Comparison of ENCODE assay signal across 23 mouse cellular contexts in genomic region chr13:6109018-6109657, GRCm38 (mm10).
A peak's percentile ranks its signal among the peaks of the same experiment; 100 is the strongest.
DNase-seq lines count a peak whose midpoint lies in the region; ATAC-seq and TF ChIP-seq lines count a peak whose summit lies in the region.
"Had no signal": no experiment of that assay in that cellular context is flagged by ENCODE, and none has a peak within 500 bp of the region (broad histone marks: within the 10 kb centered on the region; RNA-seq: fewer than 3 reads in every experiment).

No protein-coding gene starts in this region.

- intact Hi-C loops in left cerebral cortex, postnatal 10 days (cut with DNase I) = no loop called here

- no peak overlapping the region for H3K9ac ChIP-seq in lung, postnatal 0 days (replicated peaks; ENCODE audit: low read depth)
- H3K9ac ChIP-seq in intestine, postnatal 0 days (ENCODE audit: low read depth, low read length) = no peak overlapping the region
- H3K9ac ChIP-seq: forebrain, postnatal 0 days; hindbrain, embryonic 13.5 days; midbrain, embryonic 12.5 days had no signal

- peak; percentile 4 for DNase-seq in lung, postnatal 36 days
- no peak for DNase-seq in lung, postnatal 0 days (ENCODE audit: low spot score)
- no peak for DNase-seq in left cerebral cortex, postnatal 10 days (ENCODE audit: extremely low spot score in 1 of 2, low spot score in 2 of 2)
- no peak for DNase-seq in kidney, postnatal 10 days
- no peak for DNase-seq in spleen, postnatal 10 days (ENCODE audit: low spot score in 2 of 2)
- DNase-seq in layer of hippocampus, adult 2 months (ENCODE audit: low spot score in 2 of 2) = no peak
- DNase-seq: adrenal gland, postnatal 14 days; cerebellum, adult 9-10 months; forebrain, postnatal 0 days; gastrocnemius, postnatal 36 days; heart, postnatal 14 days; kidney, adult 9 months; kidney, postnatal 25 days; layer of hippocampus, adult 9-11 months; right cerebral cortex, postnatal 25 days; thymus, adult 18-20 months; thymus, postnatal 36 days had no signal

- H3K27ac ChIP-seq in lung, postnatal 0 days (ENCODE audit: low read length) = no peak overlapping the region
- peak overlapping the region; percentile 51; the same call in 1 of the 2 replicates for H3K27ac ChIP-seq in embryonic fibroblast, embryonic 13.5 days (ENCODE audit: insufficient read depth, low read length)
- no peak overlapping the region for H3K27ac ChIP-seq in intestine, postnatal 0 days (ENCODE audit: low read depth, low read length)
- H3K27ac ChIP-seq in layer of hippocampus, adult 2 months = no peak overlapping the region
- H3K27ac ChIP-seq: embryonic facial prominence, embryonic 10.5 days; forebrain, embryonic 10.5 days; hindbrain, embryonic 13.5 days; midbrain, embryonic 12.5 days had no signal

- TF ChIP-seq EP300 in lung, postnatal 0 days (IDR thresholded peaks at IDR 0.05) = no peak

- TF ChIP-seq CTCF in lung, postnatal 0 days (IDR thresholded peaks at IDR 0.05) = no peak
- TF ChIP-seq CTCF in embryonic fibroblast, embryonic 13.5 days (IDR thresholded peaks at IDR 0.05; ENCODE audit: borderline replicate concordance, insufficient read depth, low read length) = no peak
- no peak for TF ChIP-seq CTCF in intestine, postnatal 0 days (IDR thresholded peaks at IDR 0.05; ENCODE audit: low read depth)
- TF ChIP-seq CTCF in layer of hippocampus, adult 2 months (conservative IDR thresholded peaks at IDR 0.05) = no peak

- no peaks in the 10 kb centered on the region for H3K27me3 ChIP-seq in lung, postnatal 0 days (replicated peaks; ENCODE audit: insufficient read depth, low read length)
- no peaks in the 10 kb centered on the region for H3K27me3 ChIP-seq in intestine, postnatal 0 days (replicated peaks; ENCODE audit: control insufficient read depth, insufficient read depth, low read length)
- H3K27me3 ChIP-seq: hindbrain, embryonic 13.5 days; midbrain, embryonic 12.5 days had no signal

- no peak overlapping the region for H3K4me2 ChIP-seq in lung, postnatal 0 days (replicated peaks; ENCODE audit: low read depth, low read length)
- H3K4me2 ChIP-seq in intestine, postnatal 0 days (replicated peaks; ENCODE audit: low read depth) = no peak overlapping the region
- H3K4me2 ChIP-seq: hindbrain, embryonic 13.5 days; midbrain, embryonic 12.5 days had no signal

- no peak for ATAC-seq in lung, postnatal 0 days
- peak; percentile 97 for ATAC-seq in intestine, postnatal 0 days
- ATAC-seq: forebrain, postnatal 0 days had no signal

- TF ChIP-seq POLR2A in embryonic fibroblast, embryonic 13.5 days (IDR thresholded peaks at IDR 0.05; ENCODE audit: low read depth, low read length) = no peak

- H3K4me3 ChIP-seq in lung, postnatal 0 days (ENCODE audit: low read depth, low read length) = no peak overlapping the region
- no peak overlapping the region for H3K4me3 ChIP-seq in embryonic fibroblast, embryonic 13.5 days (ENCODE audit: insufficient read depth, low read length)
- no peak overlapping the region for H3K4me3 ChIP-seq in intestine, postnatal 0 days (ENCODE audit: low read depth, low read length)
- no peak overlapping the region for H3K4me3 ChIP-seq in layer of hippocampus, adult 2 months
- H3K4me3 ChIP-seq: embryonic facial prominence, embryonic 10.5 days; forebrain, embryonic 10.5 days; hindbrain, embryonic 13.5 days; midbrain, embryonic 12.5 days had no signal

- H3K9me3 ChIP-seq in lung, postnatal 0 days (ENCODE audit: low read length) = no peaks in the 10 kb centered on the region
- no peaks in the 10 kb centered on the region for H3K9me3 ChIP-seq in intestine, postnatal 0 days (ENCODE audit: control insufficient read depth)
- H3K9me3 ChIP-seq: embryonic facial prominence, embryonic 10.5 days; forebrain, embryonic 10.5 days; hindbrain, embryonic 13.5 days; midbrain, embryonic 12.5 days had no signal

- WGBS in lung, postnatal 0 days = 85% methylated on average over 7 of the region's 7 CpGs
- 48% methylated on average over 7 of the region's 7 CpGs for WGBS in intestine, postnatal 0 days

- no peaks in the 10 kb centered on the region for H3K4me1 ChIP-seq in lung, postnatal 0 days (ENCODE audit: insufficient read depth, low read depth, low read length)
- H3K4me1 ChIP-seq in embryonic fibroblast, embryonic 13.5 days (ENCODE audit: control insufficient read depth, insufficient read depth, low read length) = peaks cover 3% of the 10 kb centered on the region
- H3K4me1 ChIP-seq in intestine, postnatal 0 days (replicated peaks; ENCODE audit: control insufficient read depth, insufficient read depth, low read length) = no peaks in the 10 kb centered on the region
- H3K4me1 ChIP-seq: embryonic facial prominence, embryonic 10.5 days; forebrain, embryonic 10.5 days; hindbrain, embryonic 13.5 days; midbrain, embryonic 12.5 days had no signal

- H3K36me3 ChIP-seq in lung, postnatal 0 days (ENCODE audit: insufficient read depth, low read length) = no peaks in the 10 kb centered on the region
- H3K36me3 ChIP-seq in intestine, postnatal 0 days (ENCODE audit: control insufficient read depth, insufficient read depth) = no peaks in the 10 kb centered on the region
- H3K36me3 ChIP-seq: embryonic facial prominence, embryonic 10.5 days; forebrain, embryonic 10.5 days; hindbrain, embryonic 13.5 days; midbrain, embryonic 12.5 days had no signal
